Mouse (Mus musculus) spleen, postnatal 4 days (tissue): Measurements from ENCODE around the gene Dusp23.

Experiments used
- DNase-seq, 2 experiments: peaks; one replicate each; pipeline ENCODE4 v3.0.0; 2022; ENCODE audit warnings: low spot score in 2 of 2

Dusp23 gene

GRCm38 (mm10) chr1:172623599-172623998, 9.2 kb downstream of the Dusp23 start:
- DNase-seq, result no peak

DNA sequence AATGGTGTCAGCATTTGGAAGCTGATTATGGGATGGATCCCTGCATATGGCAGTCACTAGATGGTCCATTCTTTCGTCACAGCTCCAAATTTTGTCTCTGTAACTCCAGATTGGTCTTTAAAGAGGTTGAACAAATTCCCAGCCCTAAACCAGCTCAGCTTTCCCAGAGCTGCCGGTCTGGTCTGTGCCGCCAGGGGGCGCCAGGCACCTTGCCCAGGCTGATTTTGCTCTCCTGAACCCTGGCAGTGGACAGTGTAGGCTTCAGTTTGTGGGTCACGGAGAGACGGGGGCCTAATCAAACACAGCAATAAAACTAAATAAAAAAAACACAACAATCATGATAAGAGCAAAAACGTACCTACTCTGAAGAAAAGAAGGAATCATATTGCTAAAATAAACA, 13.5 kb downstream of the Dusp23 start:
- DNase-seq, result peak; percentile 45 to 83

- DNase-seq, result no peak
Observed at GRCm38 (mm10) chr1:172618141-172618540, 14.6 kb downstream of the Dusp23 start.

- DNase-seq, result no peak
Observed at GRCm38 (mm10) chr1:172617365-172618076, 15.2 kb downstream of the Dusp23 start.

DNA sequence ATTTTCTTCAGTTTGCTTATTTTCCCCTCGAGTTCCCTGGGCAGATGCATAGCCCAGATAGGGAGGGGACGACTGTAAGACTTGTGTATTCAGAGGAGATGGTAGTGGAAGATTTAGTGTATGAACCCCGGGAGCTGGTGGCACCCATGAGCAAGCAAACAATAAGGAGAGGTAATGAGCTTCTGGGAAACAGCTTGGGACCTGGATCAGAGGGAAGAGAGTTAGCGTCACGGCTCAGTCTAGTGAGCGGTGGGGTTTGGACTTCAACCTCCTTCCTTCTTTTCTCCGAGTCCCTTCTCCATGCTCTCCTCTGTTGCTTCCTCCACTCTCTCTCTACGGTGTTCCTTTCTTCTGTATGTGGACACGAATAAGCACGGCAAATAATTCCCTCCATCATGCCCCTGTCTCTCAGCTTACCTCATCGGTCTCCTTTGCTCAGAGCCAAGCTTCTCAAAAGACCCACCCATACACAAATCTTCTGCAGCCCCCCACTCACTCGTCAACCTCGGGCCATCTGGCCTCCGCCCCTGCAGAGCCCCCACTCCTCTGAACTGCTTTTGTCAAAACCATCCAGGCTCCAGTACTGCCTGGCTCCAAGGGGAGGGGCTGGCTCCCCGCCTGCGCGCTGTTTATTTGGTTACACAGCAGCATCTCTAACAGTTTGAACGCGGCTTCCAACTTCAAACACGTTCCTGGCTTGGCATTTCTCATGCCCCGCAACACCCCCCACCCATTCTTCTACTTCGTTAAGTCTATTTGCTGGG, 16.0 kb downstream of the Dusp23 start:
- DNase-seq, result no peak

DNA sequence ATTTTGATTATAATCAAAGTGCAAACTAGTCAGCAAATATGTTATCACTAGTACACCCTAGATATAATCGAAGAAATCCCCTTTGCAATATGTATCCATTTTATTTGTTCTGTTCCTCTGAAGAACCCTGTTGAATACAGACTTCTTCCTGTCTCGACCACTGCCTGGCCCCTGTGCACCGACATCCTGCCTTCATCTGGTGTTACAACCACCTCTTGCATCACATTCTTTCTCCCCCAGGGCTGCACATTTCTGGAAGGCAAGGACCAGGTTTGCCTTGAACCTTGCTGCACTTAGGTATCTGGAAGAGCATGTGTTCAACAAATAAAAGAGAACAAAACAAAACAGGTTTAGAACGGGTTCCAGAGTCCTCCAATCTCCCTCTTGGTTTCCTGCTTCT, 17.4 kb downstream of the Dusp23 start:
- DNase-seq, result no peak

GRCm38 (mm10) chr1:172614654-172615053, 18.1 kb downstream of the Dusp23 start:
- DNase-seq, result no peak

GRCm38 (mm10) chr1:172612745-172613144, 20.0 kb downstream of the Dusp23 start:
- DNase-seq, result no peak

DNA sequence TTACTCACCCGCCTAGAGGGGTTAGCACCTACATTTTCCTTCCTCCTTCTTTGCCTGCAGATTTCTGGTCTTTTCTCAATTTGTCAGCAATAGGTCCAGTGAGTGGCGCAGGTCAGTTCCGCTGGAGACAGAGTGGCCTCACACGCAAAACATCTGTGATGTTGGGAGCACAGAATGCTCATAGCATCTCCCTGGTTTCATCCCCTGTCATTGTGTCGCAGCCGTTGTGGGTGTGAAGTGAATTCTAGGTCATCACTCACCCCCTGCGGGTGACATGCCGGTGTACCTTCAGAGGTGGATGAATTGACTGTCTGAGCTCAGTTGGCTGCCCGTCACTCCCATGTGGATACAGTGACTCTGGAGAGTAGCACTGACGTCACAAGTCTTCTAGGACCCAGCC, 21.5 kb downstream of the Dusp23 start:
- no peak for DNase-seq

DNA sequence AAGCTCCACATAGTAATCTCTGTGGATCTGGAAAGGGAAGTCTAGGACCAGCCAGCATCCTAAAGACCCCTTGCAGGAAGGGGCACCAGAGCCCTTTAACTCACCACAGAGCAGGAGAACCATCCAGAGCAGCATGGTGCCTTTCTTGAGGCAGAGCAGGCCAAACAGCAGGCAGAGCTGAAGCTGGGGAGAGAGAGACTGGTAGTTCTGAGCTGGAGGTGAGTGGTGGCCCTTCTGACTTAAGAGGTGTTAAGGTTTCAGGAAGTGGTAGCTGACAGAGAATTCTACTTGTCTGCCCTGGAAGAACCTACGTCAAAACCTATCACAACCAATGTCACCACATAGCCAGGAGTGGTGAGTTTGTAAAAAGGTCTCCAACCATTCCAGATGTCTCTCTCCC, 30.4 kb downstream of the Dusp23 start, which contains the start of gene Fcrl6:
TSS of gene Fcrl6 (minus strand) at position 226 of the 400 bp plus-strand sequence.
- DNase-seq, result no peak

DNA sequence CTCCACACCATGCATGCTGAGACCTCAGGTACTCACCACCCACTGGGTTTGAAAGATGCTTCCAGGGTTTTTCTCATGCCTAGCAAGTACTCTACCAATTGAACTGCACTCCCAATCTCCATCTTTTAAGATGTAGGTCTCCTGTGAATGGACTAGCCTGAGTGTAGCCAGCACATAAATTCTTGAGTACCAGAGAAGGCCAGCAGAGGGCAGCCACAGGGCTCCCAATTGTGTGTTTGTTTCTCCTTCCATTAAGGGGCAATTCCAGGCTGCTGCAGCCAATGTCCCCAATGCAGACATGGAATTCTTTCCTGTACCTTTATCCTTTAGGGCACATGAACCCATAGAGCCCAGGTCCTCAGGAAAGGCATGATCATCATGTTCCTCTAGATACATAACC, 38.3 kb downstream of the Dusp23 start:
- DNase-seq, result no peak

GRCm38 (mm10) chr1:172593956-172594355, 38.8 kb downstream of the Dusp23 start:
- DNase-seq, result no peak

- DNase-seq, result no peak
Observed at GRCm38 (mm10) chr1:172593321-172593720, 39.4 kb downstream of the Dusp23 start.

DNA sequence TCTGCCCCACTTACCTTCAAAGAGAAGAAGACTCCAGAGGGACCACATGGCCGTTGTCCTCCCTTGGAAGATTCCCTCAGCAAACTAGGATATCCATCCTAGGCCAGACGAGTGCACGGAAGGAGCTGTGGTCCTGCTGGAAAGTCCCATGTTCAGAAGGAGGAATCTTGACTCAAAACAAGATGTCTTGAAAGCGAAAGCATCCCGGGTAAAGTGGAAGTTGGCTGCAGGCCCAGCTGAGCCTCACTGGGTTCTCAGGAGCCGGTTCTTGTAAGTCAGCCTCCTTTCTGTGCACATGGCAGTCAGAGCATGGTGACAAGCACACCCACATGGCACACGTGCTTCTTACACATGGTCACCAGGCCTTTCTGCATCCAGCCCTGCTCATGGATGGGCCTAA, 42.4 kb downstream of the Dusp23 start, which contains the start of gene Slamf8:
TSS of gene Slamf8 (minus strand) at position 184 of the 400 bp plus-strand sequence.
- DNase-seq, result no peak

DNA sequence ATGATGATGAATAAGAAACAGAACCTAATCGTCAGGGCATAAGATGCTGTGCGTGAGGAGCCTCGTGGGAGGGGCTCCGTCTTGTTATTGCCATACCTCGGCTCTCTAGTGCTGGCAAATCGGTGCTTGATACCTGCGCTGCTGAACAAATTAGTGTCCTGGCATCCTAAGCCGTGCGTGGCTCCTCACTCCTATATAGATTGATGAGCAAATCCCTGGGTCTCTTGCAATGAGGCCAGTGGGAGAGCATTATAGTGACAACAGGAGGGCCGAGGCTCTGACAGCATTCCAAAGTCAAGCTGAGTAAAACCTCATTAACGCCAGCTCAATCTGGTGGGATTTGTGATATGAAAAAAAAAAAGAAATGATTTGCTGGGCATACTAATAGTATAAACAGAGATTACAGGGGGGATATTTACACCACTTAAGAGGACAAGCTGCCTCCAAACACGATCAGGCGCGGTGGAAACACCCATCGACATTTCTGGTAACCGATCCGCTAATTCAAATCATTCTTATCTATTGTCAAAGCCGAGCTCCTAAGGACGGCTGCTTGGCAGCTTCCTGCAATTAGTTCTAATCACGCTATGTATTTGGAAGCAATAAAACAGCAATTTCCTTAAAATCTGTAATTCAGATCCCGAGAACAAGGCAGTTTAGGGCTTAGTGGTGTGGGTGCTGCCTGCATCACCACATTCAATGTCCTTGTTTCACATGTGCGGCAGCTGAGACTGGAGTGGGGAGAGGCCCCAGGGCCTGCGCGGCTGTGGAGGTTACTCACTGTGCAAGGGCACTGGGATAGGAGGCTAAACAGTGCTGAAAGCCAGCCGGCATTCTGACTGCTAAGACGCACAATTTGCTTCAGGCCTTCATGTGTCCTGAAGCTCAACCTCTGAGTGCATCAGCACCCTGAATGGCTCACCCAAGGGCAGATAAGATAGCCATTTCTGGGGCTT, 46.9 kb downstream of the Dusp23 start:
- no peak for DNase-seq

DNA sequence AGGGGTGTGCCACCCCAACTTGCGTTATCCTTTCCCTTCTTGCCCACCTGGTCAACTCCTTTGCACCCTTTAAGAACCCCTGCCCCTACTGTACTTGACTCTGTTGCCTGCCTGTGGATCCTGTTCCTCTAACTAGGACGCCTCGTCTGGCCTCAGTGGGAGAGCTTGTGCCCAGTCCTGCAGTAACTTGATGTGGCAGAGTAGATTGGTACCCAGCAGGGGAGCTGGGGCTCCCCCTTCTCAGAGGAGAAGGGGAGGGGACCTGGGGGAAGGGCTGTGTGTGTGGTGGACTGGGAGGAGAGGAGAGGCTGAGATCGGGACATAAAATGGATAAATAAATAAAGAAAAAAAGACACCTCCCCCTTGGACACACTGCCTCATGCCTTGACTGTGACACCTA, 47.7 kb downstream of the Dusp23 start:
- no peak for DNase-seq

DNA sequence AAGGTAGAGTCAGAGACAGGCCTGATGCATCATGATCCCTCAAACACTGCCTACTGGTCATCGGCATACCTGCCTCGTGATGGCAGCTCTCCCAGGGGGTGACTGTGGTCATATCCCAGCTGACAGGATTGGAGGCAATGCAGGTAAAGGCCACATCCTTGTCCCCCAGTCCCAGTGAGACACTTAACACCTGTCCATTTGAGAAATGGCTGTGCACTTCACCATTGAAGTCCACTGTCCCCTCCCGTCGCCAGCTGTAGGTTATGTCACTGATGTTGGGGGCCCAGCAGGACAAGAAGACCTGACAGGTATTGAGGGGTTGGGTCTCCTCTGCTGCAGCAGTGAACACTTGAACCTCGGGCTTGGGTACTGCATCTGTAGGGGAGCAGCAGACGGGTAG, 48.5 kb downstream of the Dusp23 start:
- DNase-seq, result no peak

DNA sequence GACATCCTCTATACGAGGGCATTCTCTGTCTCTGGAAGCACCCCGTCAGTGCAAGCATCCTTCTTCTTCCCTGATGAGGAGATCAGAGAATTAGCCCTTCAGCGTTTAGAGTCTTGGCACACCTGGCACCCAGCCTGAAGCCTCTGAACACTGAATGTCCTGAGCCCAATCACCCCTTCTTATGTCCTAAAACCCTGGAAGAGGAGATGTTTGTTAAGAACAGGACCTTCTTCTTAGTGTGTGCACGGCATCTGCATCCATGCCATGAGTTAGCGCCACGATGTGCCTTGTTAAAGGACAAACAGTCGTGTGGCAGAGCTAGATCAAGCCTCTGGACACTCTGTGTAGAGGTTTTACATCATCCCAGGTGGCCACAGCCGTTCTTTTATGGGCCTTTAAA, 50.3 kb downstream of the Dusp23 start:
- DNase-seq, result no peak
